Mouse (Mus musculus) layer of hippocampus, postnatal 14 days (tissue): ENCODE measurements around the gene Gm42715. TPM values are rescaled to one million over a fixed set of nuclear protein-coding genes. Genes with fewer than 3 reads are reported as not detected.

Experiments
- microRNA-seq, 2 experiments: library from miRNA; unstranded; fragments of <30 nt; microRNA quantifications; one replicate each; pipeline ENCODE4 v1.2.0; 2021
- total RNA-seq, 2 experiments: library from RNA; stranded (reverse); gene quantifications; 2 replicates each; pipeline ENCODE4 v1.2.3; 2021

Gene Gm42715
- total RNA-seq, 2 experiments from 2014 or later: 9.8 to 11.0 TPM

Small RNA genes within 50 kb of the gene (microRNA-seq; reads per million reads assigned to microRNA genes)
- gene Gm47278 (0 reads per million in 2 experiments), gene Mir7060 (0.28 to 0.45 reads per million in 2 experiments)

Other genes with a start within 250 kb of the Gm42715 start
- gene Sephs2, start 245.5 kb upstream of the Gm42715 start, total RNA-seq: 10 to 100 TPM; 47.4 to 50.6 TPM
- under 1 TPM; 0.32 to 0.57 TPM for gene Itgal, start 223.3 kb upstream of the Gm42715 start, total RNA-seq
- gene Zfp768, start 174.0 kb upstream of the Gm42715 start, total RNA-seq: 10 to 100 TPM; 12.4 to 12.8 TPM
- 1 to 10 TPM; 5.3 to 6.0 TPM for gene Zfp747, start 143.5 kb upstream of the Gm42715 start, total RNA-seq
- gene 9130019O22Rik, start 132.4 kb upstream of the Gm42715 start, total RNA-seq: 1 to 10 TPM; 2.7 to 3.2 TPM
- gene E430018J23Rik, start 126.0 kb upstream of the Gm42715 start, total RNA-seq: 1 to 10 TPM; 6.1 to 7.4 TPM
- gene Zfp764, start 112.8 kb upstream of the Gm42715 start, total RNA-seq: 1 to 10 TPM; 3.4 to 4.2 TPM
- gene Zfp688, start 97.5 kb upstream of the Gm42715 start, total RNA-seq: 10 to 100 TPM; 10.6 to 10.7 TPM
- 1 to 10 TPM; 7.3 to 8.1 TPM for gene Zfp689, start 70.4 kb upstream of the Gm42715 start, total RNA-seq
- gene Prr14, start 60.0 kb upstream of the Gm42715 start, total RNA-seq: 10 to 100 TPM; 29.4 to 31.3 TPM
- gene Fbrs, start 40.4 kb upstream of the Gm42715 start, total RNA-seq: 10 to 100 TPM; 62.9 to 66.8 TPM
- 100 to 1,000 TPM; 104 to 115 TPM for gene Srcap, start 7.6 kb upstream of the Gm42715 start, total RNA-seq
- 1 to 10 TPM in 1 of 2 experiments, under 1 TPM in 1; 0.94 to 2.2 TPM for gene Tmem265, start 41.8 kb downstream of the Gm42715 start, total RNA-seq
- gene Phkg2, start 53.8 kb downstream of the Gm42715 start, total RNA-seq: 10 to 100 TPM; 79.5 to 83.7 TPM
- 10 to 100 TPM in 1 of 2 experiments, 1 to 10 TPM in 1; 9.3 to 12.4 TPM for gene Ccdc189, start 69.0 kb downstream of the Gm42715 start, total RNA-seq
- gene Rnf40, start 69.2 kb downstream of the Gm42715 start, total RNA-seq: 10 to 100 TPM; 69.9 to 72.1 TPM
- 10 to 100 TPM; 21.3 to 22.6 TPM for gene Zfp629, start 96.2 kb downstream of the Gm42715 start, total RNA-seq
- gene Bcl7c, start 189.3 kb downstream of the Gm42715 start, total RNA-seq: 10 to 100 TPM; 30.3 to 38.0 TPM
- 1 to 10 TPM; 3.2 to 5.4 TPM for gene Ctf1, start 193.2 kb downstream of the Gm42715 start, total RNA-seq
- not detected for gene Ctf2, start 212.6 kb downstream of the Gm42715 start, total RNA-seq
- 10 to 100 TPM; 73.0 to 73.5 TPM for gene Fbxl19, start 225.0 kb downstream of the Gm42715 start, total RNA-seq